In the genomic region with DNA sequence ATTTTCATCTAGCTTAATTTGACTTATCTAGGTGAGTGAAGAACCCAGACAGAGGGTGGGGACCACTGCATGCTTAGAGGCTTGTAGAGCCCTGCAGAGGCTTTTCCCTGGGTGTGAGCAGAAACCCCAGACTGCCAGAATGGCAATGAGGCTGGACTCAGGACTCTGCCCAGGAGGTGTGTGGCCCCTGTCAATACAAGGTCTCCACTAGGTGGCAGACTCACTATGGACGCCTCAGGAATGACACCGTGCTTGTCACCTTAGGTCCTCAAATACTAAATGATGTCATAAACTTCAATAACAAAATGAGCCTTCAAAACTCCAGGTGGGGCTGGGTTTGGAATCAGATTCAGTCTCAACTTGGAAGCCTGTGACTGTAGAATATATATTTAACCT, we compare ENCODE assay signal across 9 mouse cellular contexts. TPM values are rescaled to one million over a fixed set of nuclear protein-coding genes. Genes with fewer than 3 reads are reported as not detected.
DNase-seq lines count a peak whose midpoint lies in the region; TF ChIP-seq lines count a peak whose summit lies in the region.
"Had no signal": no experiment of that assay in that cellular context is flagged by ENCODE, and none has a peak within 500 bp of the region (broad histone marks: within the 10 kb centered on the region; RNA-seq: fewer than 3 reads in every experiment).

No protein-coding gene starts in this region.

- no peak for TF ChIP-seq POLR2A in brain, embryonic 14.5 days (IDR thresholded peaks at IDR 0.05; ENCODE audit: borderline replicate concordance, extremely low read depth, insufficient read depth, insufficient read length, poor library complexity, severe bottlenecking)

- peak; percentile 27; the same call in 1 of the 2 replicates for TF ChIP-seq CTCF in brain, embryonic 14.5 days (IDR thresholded peaks at IDR 0.05; ENCODE audit: borderline replicate concordance, extremely low read depth, insufficient read depth, insufficient read length)

- peak; percentile 10 to 40 for DNase-seq in cerebellum, postnatal 25 days
- DNase-seq in cerebellum, adult 11-12 months, result no peak
- DNase-seq in A20 (ENCODE audit: low read depth, low spot score), result peak; percentile 58
- DNase-seq in brain, embryonic 14.5 days (ENCODE audit: low read depth), result no peak
- peak; percentile 50 for DNase-seq in kidney, postnatal 10 days
- DNase-seq in naive thymus-derived CD4-positive, alpha-beta T cell, adult 2 months (ENCODE audit: low read depth), result peak; percentile 53
- DNase-seq in right cerebral cortex, postnatal 14 days, result no peak
- DNase-seq in right cerebral cortex, adult 2 months (ENCODE audit: low spot score in 2 of 2), result no peak

RNA-seq across cellular contexts. Expression of a gene that starts 19.9 kb away (rescaled TPM):
- polyA plus RNA-seq in brain, embryonic 14.5 days (2012; rRNA removed), result not detected in 2 replicates
- polyA plus RNA-seq: limb, embryonic 12.5 days had no signal

RNA-seq across cellular contexts. Expression of a gene that starts 36.4 kb away (rescaled TPM):
- 43.6 and 48.6 TPM in 2 replicates for polyA plus RNA-seq in brain, embryonic 14.5 days (2012; rRNA removed)

RNA-seq across cellular contexts. Expression of a gene that starts 36.7 kb away (rescaled TPM):
- polyA plus RNA-seq in brain, embryonic 14.5 days (2012; rRNA removed), result 19.4 and 20.2 TPM in 2 replicates

RNA-seq across cellular contexts. Expression of a gene that starts 37.7 kb away (rescaled TPM):
- polyA plus RNA-seq in brain, embryonic 14.5 days (2012; rRNA removed), result 53.0 and 56.5 TPM in 2 replicates

Comparison
In these comparisons a context has a peak if more than half of its experiments do, and no peak if none do; other contexts are left out.
1. DNase-seq: peak in cerebellum, postnatal 25 days (2 of 2), A20 (single experiment), kidney, postnatal 10 days (single experiment) and naive thymus-derived CD4-positive, alpha-beta T cell, adult 2 months (single experiment); none in cerebellum, adult 11-12 months (single experiment), brain, embryonic 14.5 days (single experiment), right cerebral cortex, postnatal 14 days (single experiment) and right cerebral cortex, adult 2 months (0 of 2).